Mouse (Mus musculus) cortical plate, adult 2 months (tissue): Measurements from ENCODE around the gene Pde10a. TPM values are rescaled to one million over a fixed set of nuclear protein-coding genes. Genes with fewer than 3 reads are reported as not detected.

Experiments used
- H3K27ac ChIP-seq: fragments of 200-500 bp; 2 replicates; pipeline ENCODE4 v1.5.1; 2012; ENCODE audit warnings: low read length, control low read depth, inconsistent platforms; ENCODE audit not compliant: insufficient read depth
- H3K4me1 ChIP-seq: fragments of 200-500 bp; 2 replicates; pipeline ENCODE4 v1.6.1; 2011; ENCODE audit warnings: low read length; ENCODE audit not compliant: control insufficient read depth, insufficient read depth
- H3K4me3 ChIP-seq: fragments of 200-500 bp; 2 replicates; pipeline ENCODE4 v1.5.1; 2011; ENCODE audit warnings: mild to moderate bottlenecking, low read length, control low read depth; ENCODE audit not compliant: insufficient read depth
- CTCF ChIP-seq: fragments of 200-500 bp; IDR thresholded peaks from 2 replicates; pipeline ENCODE4 v1.5.1; 2011; ENCODE audit warnings: mild to moderate bottlenecking, control low read depth, low read length; ENCODE audit not compliant: insufficient read depth; ENCODE audit errors: extremely low read depth
- POLR2A ChIP-seq: fragments of 200-500 bp; IDR thresholded peaks from 2 replicates; pipeline ENCODE4 v1.6.1; 2011; ENCODE audit warnings: mild to moderate bottlenecking, low read length, control low read depth; ENCODE audit not compliant: insufficient read depth; ENCODE audit errors: extremely low read depth
- polyA plus RNA-seq: library from polyadenylated mRNA; depleted of rRNA; stranded (reverse); fragments of >200 nt; gene quantifications from 2 replicates; pipeline ENCODE4 v1.2.3, GENCODE M21; 2012

Pde10a gene
- polyA plus RNA-seq, 1 experiment = 71.9 TPM

- Histone ChIP-seq H3K4me3 (no peak overlapping the region), H3K27ac (no peak overlapping the region), H3K4me1 (no peaks in the 10 kb centered on the region)
- TF ChIP-seq CTCF (no peak), POLR2A (no peak)
These were observed 232.4 kb downstream of the Pde10a start for GRCm38 (mm10) chr17:8757576-8757975.

- H3K4me1 ChIP-seq = no peaks in the 10 kb centered on the region
- no peak overlapping the region for H3K27ac ChIP-seq
- no peak overlapping the region for H3K4me3 ChIP-seq
- no peak for TF ChIP-seq CTCF
- no peak for TF ChIP-seq POLR2A
These were observed 238.1 kb downstream of the Pde10a start for GRCm38 (mm10) chr17:8763248-8763647.

- no peak overlapping the region for H3K27ac ChIP-seq
- no peak for TF ChIP-seq CTCF
- TF ChIP-seq POLR2A = no peak
These were observed 240.9 kb downstream of the Pde10a start for GRCm38 (mm10) chr17:8765987-8766576.

GRCm38 (mm10) chr17:8769155-8769554, 244.0 kb downstream of the Pde10a start:
- no peak for TF ChIP-seq CTCF
- TF ChIP-seq POLR2A = no peak
- Histone ChIP-seq H3K4me1 (peaks cover 6% of the 10 kb centered on the region), H3K27ac (no peak overlapping the region), H3K4me3 (no peak overlapping the region)

More at GRCm38 (mm10) chr17:8765987-8766576, 240.9 kb downstream of the Pde10a start:
- Histone ChIP-seq H3K4me3 (no peak overlapping the region), H3K4me1 (no peaks in the 10 kb centered on the region)

GRCm38 (mm10) chr17:8773391-8773790, 248.2 kb downstream of the Pde10a start:
- Histone ChIP-seq H3K4me1 (peaks cover 7% of the 10 kb centered on the region), H3K4me3 (no peak overlapping the region), H3K27ac (no peak overlapping the region)
- TF ChIP-seq CTCF (no peak), POLR2A (no peak)

- TF ChIP-seq CTCF (no peak), POLR2A (no peak)
- H3K27ac ChIP-seq = no peak overlapping the region
- peaks cover 9% of the 10 kb centered on the region for H3K4me1 ChIP-seq
- no peak overlapping the region for H3K4me3 ChIP-seq
These were observed 249.1 kb downstream of the Pde10a start for GRCm38 (mm10) chr17:8774301-8774700.

GRCm38 (mm10) chr17:8775571-8776161, 250.5 kb downstream of the Pde10a start:
- Histone ChIP-seq H3K4me1 (peaks cover 9% of the 10 kb centered on the region), H3K27ac (no peak overlapping the region), H3K4me3 (no peak overlapping the region)
- no peak for TF ChIP-seq POLR2A
- TF ChIP-seq CTCF = no peak

GRCm38 (mm10) chr17:8777710-8778109, 252.5 kb downstream of the Pde10a start:
- H3K4me3 ChIP-seq = no peak overlapping the region
- TF ChIP-seq CTCF (no peak), POLR2A (no peak)
- H3K27ac ChIP-seq = no peak overlapping the region
- H3K4me1 ChIP-seq = peaks cover 9% of the 10 kb centered on the region

- Histone ChIP-seq H3K27ac (no peak overlapping the region), H3K4me1 (peaks cover 6% of the 10 kb centered on the region), H3K4me3 (no peak overlapping the region)
- no peak for TF ChIP-seq POLR2A
- TF ChIP-seq CTCF = no peak
These were observed 253.7 kb downstream of the Pde10a start for GRCm38 (mm10) chr17:8778839-8779238.

- Histone ChIP-seq H3K4me3 (no peak overlapping the region), H3K27ac (no peak overlapping the region), H3K4me1 (peaks cover 4% of the 10 kb centered on the region)
- TF ChIP-seq POLR2A = no peak
- no peak for TF ChIP-seq CTCF
These were observed 255.3 kb downstream of the Pde10a start for GRCm38 (mm10) chr17:8780484-8780883.
